Mouse (Mus musculus) liver, postnatal 0 days (tissue): Measurements from ENCODE around the gene Ptprd. TPM values are rescaled to one million over a fixed set of nuclear protein-coding genes. Genes with fewer than 3 reads are reported as not detected.

Experiments
- ATAC-seq: fragments of 200-750 bp; cut with Nextera tagmentation; 2 replicates; pipeline ENCODE4 v1.8.0; 2017; ENCODE audit warnings: mild to moderate bottlenecking, moderate library complexity
- DNase-seq: peaks from one replicate; pipeline ENCODE4 v3.0.0-alpha.2; 2016
- H3K27ac ChIP-seq: fragments of 300-500 bp; sonication (generic); 2 replicates; pipeline ENCODE4 v1.5.1; 2014; ENCODE audit warnings: antibody characterized with exemption, moderate library complexity, mild to moderate bottlenecking, low read depth
- H3K27me3 ChIP-seq: fragments of 300-500 bp; sonication (generic); 2 replicates; pipeline ENCODE4 v1.6.1; 2014; ENCODE audit warnings: low read length, control low read depth, mixed read lengths; ENCODE audit not compliant: insufficient read depth
- H3K36me3 ChIP-seq: fragments of 300-500 bp; sonication (generic); replicated peaks from 2 replicates; pipeline ENCODE4 v1.6.1; 2014; ENCODE audit warnings: mild to moderate bottlenecking, control low read depth, low read length, moderate library complexity, mixed read lengths; ENCODE audit not compliant: insufficient read depth
- H3K4me1 ChIP-seq: fragments of 300-500 bp; sonication (generic); 2 replicates; pipeline ENCODE4 v1.6.1; 2014; ENCODE audit warnings: antibody characterized with exemption, mild to moderate bottlenecking, control low read depth; ENCODE audit not compliant: insufficient read depth
- H3K4me2 ChIP-seq: fragments of 300-500 bp; sonication (generic); 2 replicates; pipeline ENCODE4 v1.6.1; 2014; ENCODE audit warnings: low read depth, mild to moderate bottlenecking, low read length, moderate library complexity, mixed read lengths
- H3K4me3 ChIP-seq: fragments of 300-500 bp; sonication (generic); 2 replicates; pipeline ENCODE4 v1.5.1; 2014; ENCODE audit warnings: low read depth, low read length
- H3K9ac ChIP-seq: fragments of 300-500 bp; sonication (generic); replicated peaks from 2 replicates; pipeline ENCODE4 v1.6.1; 2014; ENCODE audit warnings: mild to moderate bottlenecking, moderate library complexity
- H3K9me3 ChIP-seq: fragments of 300-500 bp; sonication (generic); 2 replicates; pipeline ENCODE4 v1.6.1; 2016; ENCODE audit warnings: mild to moderate bottlenecking, control low read depth, low read length, mixed read lengths
- CTCF ChIP-seq: sonication (generic); IDR thresholded peaks from 2 replicates; pipeline ENCODE4 v1.5.1; 2016; ENCODE audit warnings: antibody characterized with exemption, low read depth
- EP300 ChIP-seq: IDR thresholded peaks from 2 replicates; pipeline ENCODE4 v1.6.1; 2016; ENCODE audit warnings: antibody characterized with exemption, low read depth, mild to moderate bottlenecking
- WGBS: fragments of 180-500 bp; shearing (Covaris S2); extraction: QIAGEN DNeasy Blood & Tissue Kit; methylation state at CpG from one replicate; pipeline ENCODE4 v1.1.7; 2014; ENCODE audit not compliant: insufficient replicate concordance; 5-methylcytosine and 5-hydroxymethylcytosine counted together
- polyA plus RNA-seq: library from polyadenylated mRNA; unstranded; fragments of >200 nt; fragmentation: Nextera tagmentation; extraction: Ambion mirVana; gene quantifications from 2 replicates; pipeline ENCODE4 v1.2.1, GENCODE M21; 2015

Gene Ptprd
- 8.5 and 9.3 TPM in 2 replicates for polyA plus RNA-seq

DNA sequence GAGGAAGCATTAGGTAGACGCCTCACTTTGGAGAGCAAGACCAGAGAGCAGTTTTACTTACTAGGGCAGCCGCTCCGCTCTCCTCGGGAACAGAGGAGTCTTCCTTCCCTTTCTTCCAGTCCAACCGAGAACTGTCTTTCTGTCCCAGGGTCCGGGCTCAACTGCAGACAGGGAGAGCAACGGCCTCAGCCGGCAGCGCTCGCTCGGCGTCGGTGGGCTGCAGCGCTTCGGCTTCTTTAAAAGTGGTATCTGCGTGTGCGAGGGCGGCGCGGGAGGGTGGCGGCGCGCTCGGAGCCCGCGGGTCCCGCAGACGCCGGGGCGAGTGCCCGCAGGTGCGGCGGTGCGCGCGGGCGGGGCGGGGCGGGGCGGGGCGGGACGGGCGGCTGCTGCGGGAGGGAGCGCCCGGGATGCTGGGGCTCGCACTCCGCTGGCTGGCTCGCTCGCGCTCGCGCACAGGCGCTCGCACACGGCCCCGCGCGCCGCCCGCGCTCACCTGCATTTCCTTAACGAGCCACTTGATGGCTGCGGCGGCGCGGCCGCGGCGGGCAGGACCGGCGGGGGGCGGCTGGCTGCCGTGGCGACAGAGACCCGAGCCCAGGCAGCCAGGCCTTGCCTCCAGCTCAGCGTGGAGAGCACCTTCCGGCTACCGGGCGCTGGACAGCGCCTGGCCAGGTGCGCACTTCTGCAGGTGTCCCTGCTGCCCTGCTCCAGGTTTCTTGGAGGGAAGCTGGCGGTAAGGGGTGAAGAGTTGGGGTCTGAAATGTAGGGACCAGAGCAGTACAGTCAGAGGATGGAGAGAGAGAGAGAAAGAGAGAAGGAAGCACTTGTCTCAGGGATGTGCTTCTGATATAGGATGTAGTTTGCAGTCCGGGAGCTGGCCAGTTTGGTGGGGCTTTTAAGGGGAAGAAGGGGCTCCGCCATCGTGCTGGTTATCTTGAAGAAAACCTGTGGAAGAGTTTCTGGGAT lies at the start of gene Ptprd:
Gene Ptprd (minus strand): TSS at position 433 of the 966 bp plus-strand sequence.
- DNase-seq = no peak

DNA sequence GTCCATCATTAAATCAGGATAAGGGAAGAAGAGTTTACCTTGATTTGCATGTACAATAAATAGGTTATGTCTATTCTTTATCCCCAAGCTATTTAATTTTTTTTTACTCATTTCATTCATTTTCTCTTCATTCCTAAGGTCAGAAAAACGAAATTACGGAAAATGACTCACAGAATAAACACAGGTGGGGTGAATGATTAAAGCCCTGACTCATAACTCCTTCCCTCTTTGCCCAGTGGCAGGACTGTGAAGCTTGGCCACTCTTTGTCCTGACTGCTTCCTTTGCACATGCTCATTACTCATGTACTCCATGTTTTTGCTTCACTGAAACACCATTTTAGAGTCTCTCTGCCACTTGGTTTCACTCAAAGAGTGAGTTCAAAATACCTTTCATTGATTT lies 24.1 kb upstream of the Ptprd start:
- Histone ChIP-seq H3K36me3 (no peaks in the 10 kb centered on the region), H3K4me3 (no peak overlapping the region), H3K9ac (no peak overlapping the region), H3K4me1 (no peaks in the 10 kb centered on the region), H3K4me2 (no peak overlapping the region), H3K9me3 (no peaks in the 10 kb centered on the region), H3K27ac (no peak overlapping the region), H3K27me3 (no peaks in the 10 kb centered on the region)
- DNase-seq (no peak), ATAC-seq (no peak)
- 61% methylated on average over 2 of the region's 2 CpGs for WGBS
- TF ChIP-seq EP300 = no peak
- no peak for TF ChIP-seq CTCF

More for the DNA sequence above, at the start of gene Ptprd:
- H3K4me1 ChIP-seq = no peaks in the 10 kb centered on the region
- WGBS = 2% methylated on average over 49 of the region's 86 CpGs
- H3K9me3 ChIP-seq = no peaks in the 10 kb centered on the region
- H3K4me2 ChIP-seq = peak within 1 kb of the TSS; percentile 53
- no peak within 1 kb of the TSS for H3K27ac ChIP-seq
- H3K4me3 ChIP-seq = peak within 1 kb of the TSS; percentile 33; the same call in 1 of the 2 replicates
- ATAC-seq = peak; percentile 21; the same call in 1 of the 2 replicates
- no peaks in the 10 kb centered on the region for H3K36me3 ChIP-seq
- no peak for TF ChIP-seq CTCF
- no peak for TF ChIP-seq EP300
- H3K9ac ChIP-seq = no peak within 1 kb of the TSS
- H3K27me3 ChIP-seq = peaks cover 20% of the 10 kb centered on the region

DNA sequence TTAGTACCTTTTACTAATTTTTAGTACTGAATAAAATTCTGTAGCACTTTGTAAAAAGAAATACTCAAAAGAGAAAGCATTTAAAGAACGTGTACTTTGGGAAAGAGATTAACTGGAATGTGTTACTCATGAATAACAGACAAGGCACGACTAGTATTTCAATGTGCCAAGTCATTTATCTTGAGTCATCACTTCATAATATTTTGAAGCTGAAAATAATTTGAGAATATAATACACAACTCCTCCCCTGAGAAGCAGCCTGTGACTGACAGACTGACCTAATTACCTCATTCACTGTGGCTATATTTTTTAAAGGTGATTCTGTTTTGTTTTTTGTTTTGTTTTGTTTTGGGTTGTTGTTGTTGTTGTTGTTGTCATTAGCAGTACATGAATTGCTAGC lies 23.6 kb upstream of the Ptprd start:
- Histone ChIP-seq H3K27ac (no peak overlapping the region), H3K4me2 (no peak overlapping the region), H3K4me3 (no peak overlapping the region), H3K9ac (no peak overlapping the region), H3K27me3 (no peaks in the 10 kb centered on the region), H3K36me3 (no peaks in the 10 kb centered on the region), H3K9me3 (no peaks in the 10 kb centered on the region), H3K4me1 (no peaks in the 10 kb centered on the region)
- TF ChIP-seq EP300 = no peak
- TF ChIP-seq CTCF = no peak
- DNase-seq (no peak), ATAC-seq (no peak)
- WGBS = 52% methylated on average over 2 of the region's 2 CpGs

DNA sequence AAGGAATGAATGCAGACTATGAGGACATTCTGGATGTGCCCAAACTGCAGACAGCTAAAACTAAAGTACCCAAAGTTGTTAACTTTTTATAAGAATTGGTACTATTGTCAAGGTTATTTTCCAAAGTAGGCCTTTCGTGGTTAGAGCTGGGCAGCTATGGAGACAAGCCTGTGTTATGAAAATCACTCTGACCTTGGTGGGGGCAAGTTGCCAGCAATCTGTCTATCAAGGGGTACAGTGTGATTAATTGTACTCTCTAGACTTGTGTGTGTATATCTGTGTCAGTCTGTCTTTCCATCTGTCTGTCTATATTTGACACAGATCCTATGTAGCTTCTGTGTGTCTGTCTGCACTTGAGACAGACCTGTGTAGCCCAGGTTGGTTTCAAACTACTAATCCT lies 22.9 kb upstream of the Ptprd start:
- no peak for ATAC-seq
- Histone ChIP-seq H3K4me1 (no peaks in the 10 kb centered on the region), H3K4me3 (no peak overlapping the region), H3K27ac (no peak overlapping the region), H3K4me2 (no peak overlapping the region), H3K9me3 (no peaks in the 10 kb centered on the region), H3K27me3 (no peaks in the 10 kb centered on the region), H3K9ac (no peak overlapping the region), H3K36me3 (no peaks in the 10 kb centered on the region)
- TF ChIP-seq CTCF (no peak), EP300 (no peak)
- DNase-seq = no peak
- 81% methylated on average over 1 of the region's 1 CpGs for WGBS

DNA sequence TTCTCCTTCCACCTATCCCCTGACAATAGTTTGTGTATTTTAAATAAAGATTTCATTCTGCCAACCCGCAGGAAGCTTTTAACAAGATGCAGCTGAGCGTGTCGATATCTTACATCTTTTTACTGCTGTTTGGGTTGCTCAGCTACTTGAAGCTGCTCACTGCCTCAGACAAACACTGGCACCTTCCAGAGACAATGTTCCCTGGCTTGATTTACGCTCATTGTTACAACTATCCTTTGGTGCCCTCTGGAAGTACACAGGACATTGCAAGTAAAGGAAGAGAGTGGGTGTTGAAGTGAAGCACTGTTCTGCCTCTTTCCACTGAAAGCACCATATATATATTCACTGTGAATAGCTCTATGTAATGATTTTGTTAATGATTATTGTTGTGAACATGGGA lies 2.2 kb upstream of the Ptprd start:
- H3K4me1 ChIP-seq = no peaks in the 10 kb centered on the region
- no peak for DNase-seq
- H3K4me3 ChIP-seq = no peak overlapping the region
- H3K27me3 ChIP-seq = peaks cover 20% of the 10 kb centered on the region
- ATAC-seq = no peak
- no peak overlapping the region for H3K27ac ChIP-seq
- H3K4me2 ChIP-seq = no peak overlapping the region
- no peak overlapping the region for H3K9ac ChIP-seq
- 72% methylated on average over 4 of the region's 4 CpGs for WGBS
- no peak for TF ChIP-seq CTCF
- no peak for TF ChIP-seq EP300
- H3K9me3 ChIP-seq = no peaks in the 10 kb centered on the region
- H3K36me3 ChIP-seq = no peaks in the 10 kb centered on the region

DNA sequence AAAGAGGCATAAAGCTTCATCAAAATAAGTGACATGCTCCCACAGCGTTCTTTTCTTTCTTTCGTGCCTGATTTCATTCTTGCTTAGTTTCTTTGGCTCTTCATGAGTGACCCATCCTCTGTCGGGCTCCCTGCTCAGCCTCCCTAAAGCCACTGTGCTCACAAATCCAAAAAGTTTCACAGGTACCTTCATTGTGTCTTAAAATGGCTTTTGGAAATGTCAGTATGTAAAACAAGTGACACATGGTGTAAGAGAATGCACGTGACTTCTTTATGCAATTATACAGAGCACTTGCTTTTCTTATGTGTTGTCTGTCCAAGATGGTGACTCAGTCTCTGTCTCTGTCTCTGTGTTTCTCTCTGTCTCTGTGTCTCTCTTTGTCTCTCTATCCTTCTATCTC lies 1.2 kb upstream of the Ptprd start:
- TF ChIP-seq CTCF = no peak
- TF ChIP-seq EP300 = no peak
- WGBS = 66% methylated on average over 4 of the region's 4 CpGs
- H3K27ac ChIP-seq = no peak overlapping the region
- ATAC-seq (no peak), DNase-seq (no peak)
- no peak overlapping the region for H3K4me2 ChIP-seq
- no peaks in the 10 kb centered on the region for H3K9me3 ChIP-seq
- no peaks in the 10 kb centered on the region for H3K36me3 ChIP-seq
- H3K27me3 ChIP-seq = peaks cover 20% of the 10 kb centered on the region
- H3K9ac ChIP-seq = no peak overlapping the region
- no peaks in the 10 kb centered on the region for H3K4me1 ChIP-seq
- no peak overlapping the region for H3K4me3 ChIP-seq
